Mouse (Mus musculus): Measurements from ENCODE around the gene Rps26. TPM values are rescaled to one million over a fixed set of nuclear protein-coding genes. Genes with fewer than 3 reads are reported as not detected.

The Rps26 gene
- polyA plus RNA-seq, 1 experiment from 2014 or later, result 493 TPM

Small RNAs within 50 kb of the gene (microRNA-seq; reads per million reads assigned to microRNA genes)
- gene Mir6917, result not detected

Other genes starting within 250 kb of the Rps26 start
- gene Ankrd52, start 249.6 kb downstream of the Rps26 start, polyA plus RNA-seq (2014; fragmentation: Nextera tagmentation; extraction: Ambion mirVana), result 11.6 and 14.0 TPM in 2 replicates
- gene Slc39a5, start 225.5 kb downstream of the Rps26 start, polyA plus RNA-seq (2014; fragmentation: Nextera tagmentation; extraction: Ambion mirVana), result 0.44 TPM in 1 of 2 replicates, not detected in the other
- gene Nabp2, start 215.3 kb downstream of the Rps26 start, polyA plus RNA-seq (2014; fragmentation: Nextera tagmentation; extraction: Ambion mirVana), result 131 and 140 TPM in 2 replicates
- 64.5 and 71.2 TPM in 2 replicates for gene Rnf41, start 215.1 kb downstream of the Rps26 start, polyA plus RNA-seq (2014; fragmentation: Nextera tagmentation; extraction: Ambion mirVana)
- 179 and 205 TPM in 2 replicates for gene Smarcc2, start 167.5 kb downstream of the Rps26 start, polyA plus RNA-seq (2014; fragmentation: Nextera tagmentation; extraction: Ambion mirVana)
- gene Myl6, start 132.6 kb downstream of the Rps26 start, polyA plus RNA-seq (2014; fragmentation: Nextera tagmentation; extraction: Ambion mirVana), result 831 and 835 TPM in 2 replicates
- gene Myl6b, start 128.1 kb downstream of the Rps26 start, polyA plus RNA-seq (2014; fragmentation: Nextera tagmentation; extraction: Ambion mirVana), result 6.4 and 8.9 TPM in 2 replicates
- 10.0 and 25.9 TPM in 2 replicates for gene Esyt1, start 100.9 kb downstream of the Rps26 start, polyA plus RNA-seq (2014; fragmentation: Nextera tagmentation; extraction: Ambion mirVana)
- 11.7 and 18.1 TPM in 2 replicates for gene Zc3h10, start 79.0 kb downstream of the Rps26 start, polyA plus RNA-seq (2014; fragmentation: Nextera tagmentation; extraction: Ambion mirVana)
- gene Rpl41, start 77.4 kb downstream of the Rps26 start, polyA plus RNA-seq (2014; fragmentation: Nextera tagmentation; extraction: Ambion mirVana), result 2,344 and 2,479 TPM in 2 replicates
- gene Pa2g4, start 60.8 kb downstream of the Rps26 start, polyA plus RNA-seq (2014; fragmentation: Nextera tagmentation; extraction: Ambion mirVana), result 127 and 132 TPM in 2 replicates
- gene Erbb3, start 37.1 kb downstream of the Rps26 start, polyA plus RNA-seq (2014; fragmentation: Nextera tagmentation; extraction: Ambion mirVana), result 1.4 and 6.0 TPM in 2 replicates
- 20.3 and 22.9 TPM in 2 replicates for gene Ikzf4, start 19.2 kb upstream of the Rps26 start, polyA plus RNA-seq (2014; fragmentation: Nextera tagmentation; extraction: Ambion mirVana)
- gene Suox, start 47.3 kb upstream of the Rps26 start, polyA plus RNA-seq (2014; fragmentation: Nextera tagmentation; extraction: Ambion mirVana), result 13.1 and 14.6 TPM in 2 replicates
- gene Rab5b, start 69.5 kb upstream of the Rps26 start, polyA plus RNA-seq (2014; fragmentation: Nextera tagmentation; extraction: Ambion mirVana), result 87.4 and 98.6 TPM in 2 replicates
- gene Pmel, start 77.4 kb upstream of the Rps26 start, polyA plus RNA-seq (2014; fragmentation: Nextera tagmentation; extraction: Ambion mirVana), result 0.63 and 0.99 TPM in 2 replicates
- gene Cdk2, start 78.3 kb upstream of the Rps26 start, polyA plus RNA-seq (2014; fragmentation: Nextera tagmentation; extraction: Ambion mirVana), result 8.6 and 15.9 TPM in 2 replicates
- gene Dgka, start 118.1 kb upstream of the Rps26 start, polyA plus RNA-seq (2014; fragmentation: Nextera tagmentation; extraction: Ambion mirVana), result 7.8 and 9.2 TPM in 2 replicates
- 36.0 and 41.9 TPM in 2 replicates for gene Pym1, start 121.1 kb upstream of the Rps26 start, polyA plus RNA-seq (2014; fragmentation: Nextera tagmentation; extraction: Ambion mirVana)
- gene Mmp19, start 164.2 kb upstream of the Rps26 start, polyA plus RNA-seq (2014; fragmentation: Nextera tagmentation; extraction: Ambion mirVana), result 0.70 and 0.71 TPM in 2 replicates
- gene Dnajc14, start 177.3 kb upstream of the Rps26 start, polyA plus RNA-seq (2014; fragmentation: Nextera tagmentation; extraction: Ambion mirVana), result 35.6 and 42.1 TPM in 2 replicates
- gene Tmem198b, start 177.6 kb upstream of the Rps26 start, polyA plus RNA-seq (2014; fragmentation: Nextera tagmentation; extraction: Ambion mirVana), result 13.9 and 16.6 TPM in 2 replicates
- gene Sarnp, start 190.6 kb upstream of the Rps26 start, polyA plus RNA-seq (2014; fragmentation: Nextera tagmentation; extraction: Ambion mirVana), result 146 and 168 TPM in 2 replicates
- 21.2 and 21.9 TPM in 2 replicates for gene Ormdl2, start 194.9 kb upstream of the Rps26 start, polyA plus RNA-seq (2014; fragmentation: Nextera tagmentation; extraction: Ambion mirVana)